Mouse (Mus musculus): ENCODE results near the gene Usp20. TPM values are rescaled to one million over a fixed set of nuclear protein-coding genes. Genes with fewer than 3 reads are reported as not detected.

Gene Usp20
- polyA plus RNA-seq, 1 experiment from 2014 or later = 15.7 TPM

DNA sequence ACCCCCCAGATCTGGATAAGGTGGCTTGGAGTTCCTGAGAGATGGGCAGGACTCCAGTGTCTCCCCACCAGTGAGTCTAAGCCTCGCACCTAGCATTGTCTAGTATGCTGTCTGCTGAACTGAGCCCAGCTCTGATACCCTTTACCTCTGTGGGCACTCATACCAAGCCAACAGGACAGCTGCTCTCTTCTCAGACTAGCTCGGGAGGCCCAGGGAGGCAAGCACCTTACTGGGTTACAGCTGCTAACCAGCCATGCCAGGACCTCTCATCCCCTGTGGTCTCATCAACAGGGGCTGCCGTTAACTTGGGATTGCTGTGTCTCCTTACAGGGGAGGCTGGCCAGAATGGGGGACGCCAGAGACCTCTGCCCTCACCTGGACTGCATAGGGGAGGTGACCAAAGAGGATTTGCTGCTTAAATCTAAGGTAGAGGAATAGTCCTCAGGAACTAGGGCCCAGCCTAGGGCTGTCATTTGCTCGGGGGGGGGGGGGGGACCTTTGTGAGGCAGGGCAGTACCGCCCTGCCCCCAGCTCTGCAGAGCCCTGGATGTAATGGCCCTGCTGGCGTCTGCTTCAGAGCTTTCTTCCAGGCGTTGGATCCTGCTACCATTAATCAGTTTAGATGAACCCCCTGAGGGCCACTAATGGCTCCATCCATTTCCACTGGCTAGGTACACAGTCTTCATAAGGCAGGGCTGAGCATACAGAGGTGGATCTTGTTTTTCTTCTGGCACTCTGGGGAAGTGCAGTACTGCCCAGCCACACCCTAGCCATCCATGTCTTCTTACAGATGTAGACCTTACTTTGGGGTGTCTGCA lies 16.6 kb downstream of the Usp20 start:
- no peak overlapping the region for H3K4me3 ChIP-seq
- 65% methylated on average over 8 of the region's 8 CpGs for WGBS
- DNase-seq (ENCODE audit: low spot score) = no peak
- 0 out of 2 replicates have a peak overlapping the region, but pooled peaks have one; percentile 1 for H3K27ac ChIP-seq
- peaks cover 27% of the 10 kb centered on the region for H3K36me3 ChIP-seq
- H3K4me1 ChIP-seq = peaks cover 25% of the 10 kb centered on the region
- H3K9me3 ChIP-seq = no peaks in the 10 kb centered on the region
- H3K27me3 ChIP-seq (ENCODE audit: insufficient read depth, poor library complexity, severe bottlenecking) = no peaks in the 10 kb centered on the region

DNA sequence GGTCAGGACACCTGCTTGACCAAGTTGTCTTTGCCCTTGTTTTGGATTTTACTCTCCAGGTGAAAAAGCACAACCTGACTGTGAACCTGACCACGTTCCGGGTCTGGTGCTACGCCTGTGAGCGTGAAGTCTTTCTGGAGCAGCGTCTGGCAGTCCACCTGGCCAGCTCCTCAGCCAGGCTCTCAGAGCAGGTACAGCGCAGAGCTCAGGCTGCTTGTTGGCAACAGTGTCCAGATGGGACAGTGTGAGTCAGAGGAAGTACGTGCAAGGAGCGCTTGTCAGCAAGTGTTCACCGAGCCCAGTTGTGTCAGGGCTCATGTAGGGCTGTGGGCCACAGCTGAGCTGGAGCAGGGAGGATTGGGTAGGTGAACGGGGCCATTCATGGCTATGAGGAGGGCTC lies 20.8 kb downstream of the Usp20 start:
- DNase-seq (ENCODE audit: low spot score) = no peak
- Histone ChIP-seq H3K4me1 (peaks cover 36% of the 10 kb centered on the region), H3K27ac (no peak overlapping the region), H3K4me3 (no peak overlapping the region), H3K9me3 (no peaks in the 10 kb centered on the region), H3K36me3 (peaks cover 42% of the 10 kb centered on the region), H3K27me3 (ENCODE audit: insufficient read depth, poor library complexity, severe bottlenecking) (no peaks in the 10 kb centered on the region)
- 89% methylated on average over 10 of the region's 10 CpGs for WGBS

DNA sequence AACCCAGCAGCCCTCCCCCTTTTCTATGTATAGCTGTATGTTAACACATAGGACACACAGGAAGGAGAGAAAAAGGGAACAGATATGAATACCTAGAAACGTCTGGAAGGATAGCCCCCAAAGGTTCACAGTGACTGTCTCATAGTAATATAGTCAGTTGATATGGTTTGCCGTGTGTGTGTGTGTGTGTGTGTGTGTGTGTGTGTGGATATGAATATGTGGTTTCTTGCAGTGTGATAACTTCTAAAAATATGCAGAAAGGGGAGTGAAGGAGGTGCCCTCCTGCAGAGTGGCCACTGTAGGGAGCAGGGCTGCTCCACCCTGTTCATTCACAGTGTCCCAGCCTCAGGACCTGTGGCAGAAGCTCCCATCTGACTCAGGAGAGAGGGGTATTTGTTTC lies 23.4 kb downstream of the Usp20 start:
- Histone ChIP-seq H3K4me3 (no peak overlapping the region), H3K36me3 (peaks cover 44% of the 10 kb centered on the region), H3K4me1 (peaks cover 29% of the 10 kb centered on the region), H3K9me3 (no peaks in the 10 kb centered on the region), H3K27me3 (ENCODE audit: insufficient read depth, poor library complexity, severe bottlenecking) (no peaks in the 10 kb centered on the region), H3K27ac (peak overlapping the region; percentile 86)
- no peak for DNase-seq (ENCODE audit: low spot score)
- WGBS = 65% methylated on average over 2 of the region's 2 CpGs

DNA sequence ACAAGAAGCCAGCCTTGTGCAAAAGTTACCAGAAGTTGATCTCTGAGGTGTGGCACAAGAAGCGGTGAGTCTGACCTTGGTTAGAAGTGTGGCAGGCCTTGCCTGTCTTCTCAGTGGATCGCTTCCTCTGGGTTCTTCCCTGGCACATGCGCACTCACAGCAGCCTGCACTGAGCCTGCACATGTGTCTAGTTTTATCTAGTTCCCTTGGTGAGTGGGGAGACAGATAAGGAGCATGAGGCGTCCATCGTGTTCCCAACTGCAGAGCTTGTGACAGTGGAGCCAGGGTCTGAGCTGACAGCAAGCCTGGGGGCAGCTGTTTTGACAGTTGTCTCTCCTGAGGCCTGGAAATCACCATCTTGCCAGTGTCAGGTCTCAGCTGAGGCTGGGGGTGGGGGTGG lies 24.4 kb downstream of the Usp20 start:
- H3K9me3 ChIP-seq = no peaks in the 10 kb centered on the region
- peak overlapping the region; percentile 1; the same call in 1 of the 2 replicates for H3K4me3 ChIP-seq
- peaks cover 54% of the 10 kb centered on the region for H3K36me3 ChIP-seq
- 29% methylated on average over 5 of the region's 5 CpGs for WGBS
- no peaks in the 10 kb centered on the region for H3K27me3 ChIP-seq (ENCODE audit: insufficient read depth, poor library complexity, severe bottlenecking)
- H3K4me1 ChIP-seq = peaks cover 29% of the 10 kb centered on the region
- DNase-seq (ENCODE audit: low spot score) = peak; percentile 94
- H3K27ac ChIP-seq = peak overlapping the region; percentile 86

DNA sequence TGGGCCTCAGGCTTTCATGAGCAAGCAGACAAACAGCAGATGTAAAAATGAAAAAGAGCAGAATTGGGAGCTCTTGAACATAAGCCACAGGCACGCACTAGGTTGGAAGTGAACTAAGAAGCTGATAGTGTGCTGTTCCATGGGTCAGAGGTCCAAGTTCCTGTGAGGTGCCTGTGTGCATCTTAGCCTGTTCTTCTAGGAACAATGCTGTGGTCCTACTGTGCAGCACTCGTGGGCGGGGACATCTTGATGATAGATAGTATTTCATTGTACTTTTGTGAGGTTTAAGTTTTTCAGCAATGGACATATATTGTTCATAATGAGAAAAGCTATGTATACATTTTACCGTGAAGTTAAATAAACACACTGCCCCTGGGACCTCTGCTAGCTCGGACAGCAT lies 25.1 kb downstream of the Usp20 start:
- peaks cover 56% of the 10 kb centered on the region for H3K36me3 ChIP-seq
- no peak for DNase-seq (ENCODE audit: low spot score)
- peak overlapping the region; percentile 86 for H3K27ac ChIP-seq
- H3K4me1 ChIP-seq = peaks cover 29% of the 10 kb centered on the region
- H3K27me3 ChIP-seq (ENCODE audit: insufficient read depth, poor library complexity, severe bottlenecking) = no peaks in the 10 kb centered on the region
- 83% methylated on average over 5 of the region's 5 CpGs for WGBS
- H3K9me3 ChIP-seq = no peaks in the 10 kb centered on the region
- H3K4me3 ChIP-seq = no peak overlapping the region

DNA sequence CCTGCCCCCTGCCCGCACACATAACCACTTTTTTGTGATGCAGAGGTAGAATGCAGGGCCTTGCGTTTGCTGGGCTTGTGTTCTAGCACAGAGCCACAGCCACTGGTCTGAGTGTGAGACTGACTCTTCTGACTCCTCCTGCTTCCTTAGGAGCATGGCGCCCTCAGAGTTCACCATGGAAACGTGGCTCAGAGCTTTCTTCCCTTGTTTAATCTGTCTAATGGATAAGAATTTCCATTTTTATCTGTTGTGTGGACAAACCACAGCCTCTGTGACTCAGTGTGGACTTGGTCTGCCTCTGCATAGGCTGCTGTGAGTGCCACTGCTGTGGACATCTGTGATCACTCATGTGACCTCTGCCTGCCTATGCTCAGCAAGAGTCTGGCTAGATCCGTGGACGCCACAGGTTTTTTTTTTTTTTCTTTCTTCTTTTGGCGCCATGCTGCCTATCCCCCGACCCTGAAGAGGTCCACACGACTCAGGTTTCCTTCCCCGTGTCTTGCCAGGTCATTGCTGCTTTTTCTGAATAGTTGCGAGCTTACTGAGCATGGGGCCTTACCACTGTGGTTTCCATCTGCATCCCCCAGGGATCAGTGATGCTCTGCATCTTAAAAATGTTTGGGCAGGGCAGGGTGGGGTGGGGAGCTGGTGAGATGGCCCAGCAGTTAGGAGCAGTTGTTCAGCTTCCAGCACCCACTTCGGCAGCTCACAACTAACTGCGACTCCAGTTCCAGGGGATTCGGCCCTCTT lies 31.5 kb downstream of the Usp20 start:
- no peak for DNase-seq (ENCODE audit: low spot score)
- H3K4me3 ChIP-seq = no peak overlapping the region
- no peaks in the 10 kb centered on the region; the same call in 1 of the 2 replicates for H3K4me1 ChIP-seq
- no peaks in the 10 kb centered on the region for H3K27me3 ChIP-seq (ENCODE audit: insufficient read depth, poor library complexity, severe bottlenecking)
- H3K27ac ChIP-seq = no peak overlapping the region
- H3K36me3 ChIP-seq = peaks cover 63% of the 10 kb centered on the region
- WGBS = 71% methylated on average over 14 of the region's 14 CpGs
- no peaks in the 10 kb centered on the region for H3K9me3 ChIP-seq

DNA sequence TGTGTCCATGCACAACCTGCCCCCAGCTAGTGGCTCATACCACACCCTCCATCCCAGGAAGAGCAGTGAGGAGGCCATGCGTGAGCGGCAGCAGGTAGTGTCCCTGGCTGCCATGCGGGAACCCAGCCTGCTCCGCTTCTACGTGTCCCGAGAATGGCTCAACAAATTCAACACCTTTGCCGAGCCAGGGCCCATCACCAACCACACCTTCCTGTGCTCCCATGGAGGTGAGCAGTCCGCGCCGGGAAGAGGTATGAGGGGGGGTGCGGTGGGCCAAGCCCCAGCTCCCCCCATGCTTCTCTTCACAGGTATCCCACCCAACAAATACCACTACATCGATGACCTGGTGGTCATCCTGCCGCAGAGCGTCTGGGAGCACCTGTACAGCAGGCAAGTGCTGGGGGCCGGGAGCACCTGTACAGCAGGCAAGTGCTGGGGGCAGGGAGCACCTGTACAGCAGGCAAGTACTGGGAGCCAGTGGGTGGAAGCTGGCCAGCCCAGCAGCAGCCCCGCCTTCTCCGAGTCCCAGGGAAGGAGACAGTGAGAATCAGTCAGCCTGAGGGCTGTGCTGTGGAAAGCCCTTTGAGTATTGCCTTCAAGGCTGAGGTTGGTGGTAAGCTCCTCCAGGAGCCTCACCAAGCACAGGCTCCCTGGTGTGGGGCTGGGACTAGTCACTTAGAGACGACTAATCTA lies 35.7 kb downstream of the Usp20 start:
- H3K4me1 ChIP-seq = peaks cover 3% of the 10 kb centered on the region; the same call in 1 of the 2 replicates
- H3K4me3 ChIP-seq = no peak overlapping the region
- H3K9me3 ChIP-seq = no peaks in the 10 kb centered on the region
- no peak overlapping the region for H3K27ac ChIP-seq
- H3K36me3 ChIP-seq = peaks cover 65% of the 10 kb centered on the region
- no peak for DNase-seq (ENCODE audit: low spot score)
- WGBS = 88% methylated on average over 18 of the region's 18 CpGs
- H3K27me3 ChIP-seq (ENCODE audit: insufficient read depth, poor library complexity, severe bottlenecking) = no peaks in the 10 kb centered on the region

DNA sequence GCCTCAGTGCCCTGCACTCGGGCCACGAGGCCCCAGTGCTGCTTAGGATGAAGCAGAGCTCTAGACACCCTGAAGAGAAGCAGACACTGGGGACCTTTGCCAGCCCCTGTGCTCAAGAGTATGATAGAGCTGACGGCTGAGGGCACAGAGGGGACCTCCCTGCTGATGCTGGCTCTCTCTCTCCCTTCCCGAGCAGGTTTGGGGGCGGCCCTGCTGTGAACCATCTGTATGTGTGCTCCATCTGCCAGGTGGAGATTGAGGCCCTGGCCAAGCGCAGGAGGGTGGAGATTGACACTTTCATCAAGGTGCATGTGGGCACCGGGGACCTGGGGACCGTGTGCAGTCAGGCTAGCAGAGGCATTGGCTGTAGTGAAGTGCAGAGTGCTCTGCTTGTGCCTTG lies 36.4 kb downstream of the Usp20 start:
- Histone ChIP-seq H3K27me3 (ENCODE audit: insufficient read depth, poor library complexity, severe bottlenecking) (no peaks in the 10 kb centered on the region), H3K4me1 (peaks cover 3% of the 10 kb centered on the region; the same call in 1 of the 2 replicates), H3K27ac (no peak overlapping the region), H3K4me3 (no peak overlapping the region), H3K9me3 (no peaks in the 10 kb centered on the region), H3K36me3 (peaks cover 65% of the 10 kb centered on the region)
- no peak for DNase-seq (ENCODE audit: low spot score)
- 81% methylated on average over 8 of the region's 8 CpGs for WGBS

DNA sequence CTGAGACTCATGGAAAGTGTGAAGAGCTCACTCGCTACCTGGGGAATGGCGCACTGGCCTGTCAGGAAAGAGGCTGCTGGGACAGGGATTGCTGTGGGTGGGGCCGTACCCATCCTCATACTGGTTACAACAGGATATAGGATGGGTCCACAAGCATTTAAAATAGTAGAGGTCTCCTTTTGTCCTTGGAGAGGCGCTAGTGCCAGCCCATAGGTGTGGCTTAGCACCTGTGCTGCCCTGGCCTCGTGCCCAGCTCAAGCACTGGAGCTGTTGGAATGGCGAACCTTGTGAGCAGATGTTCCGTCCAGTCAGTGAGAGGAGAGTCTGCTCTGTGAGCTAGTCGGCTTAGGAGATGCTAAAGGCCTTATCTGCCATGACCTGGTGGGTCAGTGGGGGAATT lies 36.9 kb downstream of the Usp20 start:
- Histone ChIP-seq H3K4me1 (peaks cover 3% of the 10 kb centered on the region; the same call in 1 of the 2 replicates), H3K27me3 (ENCODE audit: insufficient read depth, poor library complexity, severe bottlenecking) (no peaks in the 10 kb centered on the region), H3K27ac (no peak overlapping the region), H3K36me3 (peaks cover 63% of the 10 kb centered on the region), H3K4me3 (no peak overlapping the region), H3K9me3 (no peaks in the 10 kb centered on the region)
- DNase-seq (ENCODE audit: low spot score) = no peak
- WGBS = 79% methylated on average over 8 of the region's 8 CpGs

DNA sequence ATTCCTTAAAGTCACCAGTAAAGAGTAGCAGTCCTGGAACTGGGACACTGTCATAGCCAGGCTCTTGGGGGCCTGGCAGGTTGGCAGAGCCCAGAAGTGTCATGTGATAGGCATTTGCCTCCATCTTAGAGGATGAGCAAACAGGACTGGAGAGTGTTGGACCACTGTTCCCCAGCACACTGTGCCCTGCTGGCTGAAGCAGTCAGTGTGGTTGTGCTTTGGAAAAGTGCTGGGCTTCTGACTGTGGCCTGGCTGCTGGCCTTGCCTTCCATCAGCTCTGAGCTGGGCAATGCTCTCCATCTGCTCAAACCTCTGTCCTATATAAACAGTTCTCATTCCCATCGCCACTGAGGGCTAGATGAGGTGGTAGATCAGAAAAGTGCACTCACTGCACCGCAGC lies 38.1 kb downstream of the Usp20 start:
- no peak overlapping the region for H3K4me3 ChIP-seq
- WGBS = 86% methylated on average over 2 of the region's 2 CpGs
- no peak overlapping the region for H3K27ac ChIP-seq
- H3K27me3 ChIP-seq (ENCODE audit: insufficient read depth, poor library complexity, severe bottlenecking) = no peaks in the 10 kb centered on the region
- H3K9me3 ChIP-seq = no peaks in the 10 kb centered on the region
- peaks cover 3% of the 10 kb centered on the region; the same call in 1 of the 2 replicates for H3K4me1 ChIP-seq
- H3K36me3 ChIP-seq = peaks cover 58% of the 10 kb centered on the region
- DNase-seq (ENCODE audit: low spot score) = no peak

DNA sequence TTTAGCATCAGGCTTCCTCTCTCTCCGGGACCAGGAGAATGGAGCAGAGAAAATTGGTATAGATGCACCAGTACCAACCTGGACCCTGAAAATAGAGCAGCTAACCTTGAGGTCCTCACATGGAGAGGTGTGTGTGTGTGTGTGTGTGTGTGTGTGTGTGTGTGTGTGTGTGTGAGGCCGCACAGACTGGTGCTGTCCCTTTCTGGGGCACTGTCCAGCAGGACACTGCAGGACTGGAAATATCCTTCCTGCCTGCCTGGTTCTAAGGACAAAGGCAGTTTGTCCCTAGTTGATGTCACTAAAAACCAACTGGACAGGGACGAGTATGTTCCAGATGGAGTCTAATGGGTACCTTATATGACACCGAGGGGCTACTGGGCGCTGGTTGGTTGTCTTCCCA lies 41.9 kb downstream of the Usp20 start:
- H3K27ac ChIP-seq = no peak overlapping the region
- H3K4me1 ChIP-seq = peaks cover 29% of the 10 kb centered on the region
- no peaks in the 10 kb centered on the region for H3K9me3 ChIP-seq
- H3K36me3 ChIP-seq = peaks cover 47% of the 10 kb centered on the region
- no peak for DNase-seq (ENCODE audit: low spot score)
- H3K4me3 ChIP-seq = no peak overlapping the region
- H3K27me3 ChIP-seq (ENCODE audit: insufficient read depth, poor library complexity, severe bottlenecking) = no peaks in the 10 kb centered on the region
- WGBS = 66% methylated on average over 5 of the region's 5 CpGs

DNA sequence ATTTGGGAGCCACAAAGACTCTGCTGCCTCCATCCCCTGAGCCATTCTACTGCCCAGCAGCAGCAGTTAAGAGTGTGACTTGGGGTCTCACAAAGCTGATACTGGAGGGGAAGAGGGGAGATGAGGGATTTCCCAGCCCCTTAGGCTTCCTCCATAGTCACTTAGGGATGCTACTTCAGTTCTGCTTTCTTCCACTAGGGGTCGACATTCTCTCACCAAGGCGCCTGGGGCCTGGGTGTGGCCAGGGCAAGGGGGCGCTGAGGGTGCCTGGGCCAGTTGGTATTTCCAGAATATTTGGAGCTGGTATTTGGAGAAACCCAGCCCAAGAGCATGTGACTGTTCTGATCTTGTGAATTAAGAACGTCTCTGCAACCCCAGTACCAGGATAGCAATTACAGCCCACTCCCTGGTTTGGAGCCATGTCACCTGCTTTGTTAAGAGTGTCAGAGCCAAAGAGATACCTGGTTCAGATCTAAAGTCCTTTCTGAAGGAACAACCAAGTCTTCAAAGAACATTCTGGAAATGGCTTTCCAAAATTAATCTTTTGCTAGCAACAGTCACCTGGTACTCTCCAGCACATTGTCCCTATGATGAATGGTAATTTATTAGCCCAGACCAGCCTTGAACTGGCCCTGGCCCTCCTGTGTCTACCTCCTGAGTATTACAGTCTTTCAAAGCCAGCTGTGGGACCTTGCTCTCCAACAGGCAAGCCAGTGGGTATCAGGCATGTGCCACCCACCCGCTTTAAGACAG lies 42.7 kb downstream of the Usp20 start:
- no peak overlapping the region for H3K27ac ChIP-seq
- WGBS = 31% methylated on average over 5 of the region's 5 CpGs
- no peak overlapping the region for H3K4me3 ChIP-seq
- H3K27me3 ChIP-seq (ENCODE audit: insufficient read depth, poor library complexity, severe bottlenecking) = no peaks in the 10 kb centered on the region
- peaks cover 39% of the 10 kb centered on the region for H3K36me3 ChIP-seq
- DNase-seq (ENCODE audit: low spot score) = no peak
- H3K9me3 ChIP-seq = no peaks in the 10 kb centered on the region
- H3K4me1 ChIP-seq = peaks cover 29% of the 10 kb centered on the region

All from heart, embryonic 10.5 days (tissue).